Mouse (Mus musculus) lung, adult 2 months (tissue): ENCODE data around the gene Agmo.

Source experiments
- CTCF ChIP-seq: fragments of 200-500 bp; IDR thresholded peaks from 2 replicates; pipeline ENCODE4 v1.5.1; 2011; ENCODE audit warnings: mild to moderate bottlenecking, low read length, control low read depth; ENCODE audit not compliant: insufficient read depth
- POLR2A ChIP-seq: fragments of 200-500 bp; IDR thresholded peaks from 2 replicates; pipeline ENCODE4 v1.6.1; 2011; ENCODE audit warnings: low read depth, mild to moderate bottlenecking, control low read depth, low read length, borderline replicate concordance; ENCODE audit errors: extremely low read depth

DNA sequence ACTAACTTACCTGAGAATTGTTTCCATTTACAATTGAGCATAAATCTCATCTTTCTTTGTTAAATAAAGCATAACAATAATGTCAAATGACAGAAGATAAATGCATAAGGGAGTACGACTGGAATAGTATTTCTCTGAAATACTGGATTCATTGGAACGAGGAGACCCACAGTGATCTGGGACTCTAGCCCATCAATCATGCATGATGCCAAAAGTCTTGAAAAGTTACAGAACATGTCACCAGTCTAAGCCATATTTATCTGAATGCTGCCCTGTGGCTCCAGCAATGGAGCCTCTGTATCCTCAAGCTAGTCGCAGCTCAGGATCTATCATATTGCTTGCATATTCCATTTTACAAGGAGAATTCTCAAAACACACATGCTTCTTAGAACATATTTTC, 150.9 kb downstream of the Agmo start:
- TF ChIP-seq POLR2A (no peak), CTCF (no peak)
